Comparison of ENCODE assay signal across 8 mouse cellular contexts in the genomic region with DNA sequence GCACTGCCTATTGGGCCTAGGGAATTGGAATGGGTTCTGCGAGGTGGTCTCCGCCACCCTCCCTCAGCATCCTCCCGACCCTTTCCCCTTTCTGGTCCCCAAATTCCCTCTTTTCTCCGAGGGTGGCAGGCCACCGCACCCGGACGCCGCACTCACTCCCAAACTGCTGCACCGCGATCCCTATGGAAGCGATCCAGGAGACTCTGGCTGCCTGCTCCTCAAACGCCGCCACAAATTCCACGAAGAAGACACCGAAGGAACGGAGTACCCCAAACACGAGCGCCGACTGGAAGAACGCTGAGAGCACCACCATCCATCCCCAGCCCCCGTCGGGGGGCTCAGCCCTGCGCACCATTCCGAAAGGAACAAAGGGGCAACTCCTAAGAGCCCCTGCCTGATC. TPM values are rescaled to one million over a fixed set of nuclear protein-coding genes. Genes with fewer than 3 reads are reported as not detected.
A peak's percentile ranks its signal among the peaks of the same experiment; 100 is the strongest.
DNase-seq lines count a peak whose midpoint lies in the region; ATAC-seq and TF ChIP-seq lines count a peak whose summit lies in the region.

No protein-coding gene starts in this region.

- peaks cover 48% of the 10 kb centered on the region for H3K4me1 ChIP-seq in kidney, embryonic 15.5 days
- H3K4me1 ChIP-seq in brown adipose tissue, adult 24 weeks (ENCODE audit: control insufficient read depth, insufficient read depth, insufficient read length, low read length), result peaks cover 9% of the 10 kb centered on the region
- H3K4me1 ChIP-seq in forebrain, embryonic 15.5 days, result peaks cover 30% of the 10 kb centered on the region
- H3K4me1 ChIP-seq in liver, postnatal 0 days (ENCODE audit: insufficient read depth), result peaks cover 24% of the 10 kb centered on the region

- H3K4me2 ChIP-seq in kidney, embryonic 15.5 days, result peak overlapping the region; percentile 93
- peak overlapping the region; percentile 82 for H3K4me2 ChIP-seq in forebrain, embryonic 15.5 days (replicated peaks)
- H3K4me2 ChIP-seq in liver, postnatal 0 days (ENCODE audit: low read depth, low read length), result peak overlapping the region; percentile 97

- H3K27me3 ChIP-seq in kidney, embryonic 15.5 days, result peaks cover 64% of the 10 kb centered on the region
- H3K27me3 ChIP-seq in forebrain, embryonic 15.5 days, result peaks cover 17% of the 10 kb centered on the region
- peaks cover 16% of the 10 kb centered on the region for H3K27me3 ChIP-seq in liver, postnatal 0 days (ENCODE audit: insufficient read depth, low read length)

- WGBS in kidney, embryonic 15.5 days, result 1% methylated on average over 24 of the region's 24 CpGs
- WGBS in forebrain, embryonic 15.5 days, result under 1% methylated on average over 24 of the region's 24 CpGs
- WGBS in liver, postnatal 0 days (ENCODE audit: insufficient replicate concordance), result 3% methylated on average over 24 of the region's 24 CpGs

- TF ChIP-seq CTCF in liver, postnatal 0 days (IDR thresholded peaks at IDR 0.05; ENCODE audit: low read depth), result no peak

- ATAC-seq in kidney, embryonic 15.5 days (replicated peaks; ENCODE audit: low FRiP score), result no peak
- ATAC-seq in forebrain, embryonic 15.5 days (replicated peaks), result peak; percentile 4; the same call in 1 of the 2 replicates
- ATAC-seq in liver, postnatal 0 days, result no peak

- no peaks in the 10 kb centered on the region for H3K9me3 ChIP-seq in kidney, embryonic 15.5 days (replicated peaks)
- H3K9me3 ChIP-seq in forebrain, embryonic 15.5 days, result no peaks in the 10 kb centered on the region
- no peaks in the 10 kb centered on the region for H3K9me3 ChIP-seq in liver, postnatal 0 days (ENCODE audit: low read length)

- peak overlapping the region; percentile 89 for H3K27ac ChIP-seq in kidney, embryonic 15.5 days
- H3K27ac ChIP-seq in brown adipose tissue, adult 24 weeks (replicated peaks; ENCODE audit: low read depth, low read length), result peak overlapping the region; percentile 75
- peak overlapping the region; percentile 93 for H3K27ac ChIP-seq in forebrain, embryonic 15.5 days (replicated peaks)
- H3K27ac ChIP-seq in liver, postnatal 0 days (ENCODE audit: low read depth), result peak overlapping the region; percentile 87

- no peak for DNase-seq in kidney, adult 11 months
- DNase-seq in liver, postnatal 0 days, result no peak
- DNase-seq in Muller cell, postnatal 12 days (ENCODE audit: inconsistent ontology term), result no peak
- no peak for DNase-seq in spleen, adult 12 weeks (ENCODE audit: low spot score)
- DNase-seq in urinary bladder, postnatal 36 days (ENCODE audit: low spot score in 2 of 2), result no peak

- no peak for TF ChIP-seq EP300 in liver, postnatal 0 days (IDR thresholded peaks at IDR 0.05; ENCODE audit: low read depth)

- H3K4me3 ChIP-seq in kidney, embryonic 15.5 days (replicated peaks), result peak overlapping the region; percentile 58
- peak overlapping the region; percentile 68 for H3K4me3 ChIP-seq in brown adipose tissue, adult 24 weeks (ENCODE audit: insufficient read depth, low read depth, low read length)
- H3K4me3 ChIP-seq in forebrain, embryonic 15.5 days, result peak overlapping the region; percentile 64
- peak overlapping the region; percentile 61 for H3K4me3 ChIP-seq in liver, postnatal 0 days (ENCODE audit: low read depth, low read length)

- H3K36me3 ChIP-seq in kidney, embryonic 15.5 days, result peaks cover 6% of the 10 kb centered on the region; the same call in 1 of the 2 replicates
- peaks cover 3% of the 10 kb centered on the region; the same call in 1 of the 2 replicates for H3K36me3 ChIP-seq in forebrain, embryonic 15.5 days
- no peaks in the 10 kb centered on the region for H3K36me3 ChIP-seq in liver, postnatal 0 days (replicated peaks; ENCODE audit: insufficient read depth, low read length)

- H3K9ac ChIP-seq in kidney, embryonic 15.5 days, result peak overlapping the region; percentile 67
- H3K9ac ChIP-seq in forebrain, embryonic 15.5 days (replicated peaks), result peak overlapping the region; percentile 77
- H3K9ac ChIP-seq in liver, postnatal 0 days (replicated peaks), result peak overlapping the region; percentile 73

RNA-seq across cellular contexts. Expression of a gene that starts 0.5 kb away (rescaled TPM):
- polyA plus RNA-seq in kidney, embryonic 15.5 days (2015; fragmentation: Nextera tagmentation; extraction: Ambion mirVana), result 13.3 TPM in 2 replicates
- 0.67 and 2.2 TPM in 2 replicates for polyA plus RNA-seq in brown adipose tissue, adult 24 weeks (2012; ENCODE audit: insufficient read depth, insufficient read length, missing spikeins)
- 14.9 and 17.7 TPM in 2 replicates for polyA plus RNA-seq in forebrain, embryonic 15.5 days (2015; fragmentation: Nextera tagmentation; extraction: Ambion mirVana)
- 1.3 and 1.9 TPM in 2 replicates for polyA plus RNA-seq in liver, postnatal 0 days (2015; fragmentation: Nextera tagmentation; extraction: Ambion mirVana)

RNA-seq across cellular contexts. Expression of a gene that starts 7.8 kb away (rescaled TPM):
- polyA plus RNA-seq in kidney, embryonic 15.5 days (2015; fragmentation: Nextera tagmentation; extraction: Ambion mirVana), result 4.3 and 5.8 TPM in 2 replicates
- not detected in 2 replicates for polyA plus RNA-seq in brown adipose tissue, adult 24 weeks (2012; ENCODE audit: insufficient read depth, insufficient read length, missing spikeins)
- polyA plus RNA-seq in forebrain, embryonic 15.5 days (2015; fragmentation: Nextera tagmentation; extraction: Ambion mirVana), result 3.2 and 3.6 TPM in 2 replicates
- polyA plus RNA-seq in liver, postnatal 0 days (2015; fragmentation: Nextera tagmentation; extraction: Ambion mirVana), result 1.4 and 1.8 TPM in 2 replicates

RNA-seq across cellular contexts. Expression of a gene that starts 9.3 kb away (rescaled TPM):
- 26.9 and 28.4 TPM in 2 replicates for polyA plus RNA-seq in kidney, embryonic 15.5 days (2015; fragmentation: Nextera tagmentation; extraction: Ambion mirVana)
- 7.0 and 13.4 TPM in 2 replicates for polyA plus RNA-seq in brown adipose tissue, adult 24 weeks (2012; ENCODE audit: insufficient read depth, insufficient read length, missing spikeins)
- polyA plus RNA-seq in forebrain, embryonic 15.5 days (2015; fragmentation: Nextera tagmentation; extraction: Ambion mirVana), result 5.7 and 6.1 TPM in 2 replicates
- polyA plus RNA-seq in liver, postnatal 0 days (2015; fragmentation: Nextera tagmentation; extraction: Ambion mirVana), result 1.4 and 1.8 TPM in 2 replicates

RNA-seq across cellular contexts. Expression of a gene that starts 17.4 kb away (rescaled TPM):
- polyA plus RNA-seq in kidney, embryonic 15.5 days (2015; fragmentation: Nextera tagmentation; extraction: Ambion mirVana), result 178 and 179 TPM in 2 replicates
- 28.7 and 40.6 TPM in 2 replicates for polyA plus RNA-seq in brown adipose tissue, adult 24 weeks (2012; ENCODE audit: insufficient read depth, insufficient read length, missing spikeins)
- polyA plus RNA-seq in forebrain, embryonic 15.5 days (2015; fragmentation: Nextera tagmentation; extraction: Ambion mirVana), result 191 and 199 TPM in 2 replicates
- 48.9 and 55.2 TPM in 2 replicates for polyA plus RNA-seq in liver, postnatal 0 days (2015; fragmentation: Nextera tagmentation; extraction: Ambion mirVana)

RNA-seq across cellular contexts. Expression of a gene that starts 19.3 kb away (rescaled TPM):
- polyA plus RNA-seq in kidney, embryonic 15.5 days (2015; fragmentation: Nextera tagmentation; extraction: Ambion mirVana), result 10.4 and 13.0 TPM in 2 replicates
- 4.0 and 4.8 TPM in 2 replicates for polyA plus RNA-seq in brown adipose tissue, adult 24 weeks (2012; ENCODE audit: insufficient read depth, insufficient read length, missing spikeins)
- polyA plus RNA-seq in forebrain, embryonic 15.5 days (2015; fragmentation: Nextera tagmentation; extraction: Ambion mirVana), result 12.9 and 13.0 TPM in 2 replicates
- polyA plus RNA-seq in liver, postnatal 0 days (2015; fragmentation: Nextera tagmentation; extraction: Ambion mirVana), result 5.4 and 5.8 TPM in 2 replicates
